Mouse (Mus musculus): ENCODE measurements around the gene Ap1g2. TPM values are rescaled to one million over a fixed set of nuclear protein-coding genes. Genes with fewer than 3 reads are reported as not detected.

The Ap1g2 gene
- total and polyA plus RNA-seq, 2 experiments from 2014 or later: 5.7 to 6.1 TPM

GRCm38 (mm10) chr14:55053708-55054190, 52.6 kb downstream of the Ap1g2 start:
- H3K9me3 ChIP-seq (ENCODE audit: low read length): no peaks in the 10 kb centered on the region
- peak overlapping the region; percentile 33 for H3K4me3 ChIP-seq (ENCODE audit: low read length)
- 32% methylated on average over 17 of the region's 17 CpGs for WGBS
- no peaks in the 10 kb centered on the region for H3K36me3 ChIP-seq (ENCODE audit: insufficient read depth, low read length)
- DNase-seq (ENCODE audit: low spot score): peak; percentile 94
- peak overlapping the region; percentile 58 for H3K9ac ChIP-seq (replicated peaks; ENCODE audit: low read length)
- ATAC-seq: peak; percentile 89
- no peak for TF ChIP-seq CTCF (IDR thresholded peaks at IDR 0.05; ENCODE audit: low read depth)
- no peaks in the 10 kb centered on the region for H3K27me3 ChIP-seq (ENCODE audit: insufficient read depth, low read length)
- peak overlapping the region; percentile 97 for H3K27ac ChIP-seq
- H3K4me1 ChIP-seq (ENCODE audit: insufficient read depth, low read length): peaks cover 33% of the 10 kb centered on the region
- peak overlapping the region; percentile 58 for H3K4me2 ChIP-seq (ENCODE audit: low read depth, low read length)

- Histone ChIP-seq H3K4me3 (ENCODE audit: low read length) (peak overlapping the region; percentile 33; the same call in 1 of the 2 replicates), H3K9ac (replicated peaks; ENCODE audit: low read length) (peak overlapping the region; percentile 24; the same call in 1 of the 2 replicates), H3K27ac (peak overlapping the region; percentile 97), H3K36me3 (ENCODE audit: insufficient read depth, low read length) (no peaks in the 10 kb centered on the region), H3K9me3 (ENCODE audit: low read length) (no peaks in the 10 kb centered on the region), H3K4me1 (ENCODE audit: insufficient read depth, low read length) (peaks cover 33% of the 10 kb centered on the region), H3K27me3 (ENCODE audit: insufficient read depth, low read length) (no peaks in the 10 kb centered on the region), H3K4me2 (ENCODE audit: low read depth, low read length) (peak overlapping the region; percentile 58)
- TF ChIP-seq CTCF (IDR thresholded peaks at IDR 0.05; ENCODE audit: low read depth): no peak
- no peak for ATAC-seq
- DNase-seq (ENCODE audit: low spot score): peak; percentile 71
- WGBS: 24% methylated on average over 4 of the region's 4 CpGs
Measured at GRCm38 (mm10) chr14:55053050-55053449, 53.3 kb downstream of the Ap1g2 start.

- no peaks in the 10 kb centered on the region for H3K36me3 ChIP-seq (ENCODE audit: insufficient read depth, low read length)
- H3K4me1 ChIP-seq (ENCODE audit: insufficient read depth, low read length): peaks cover 31% of the 10 kb centered on the region
- H3K27me3 ChIP-seq (ENCODE audit: insufficient read depth, low read length): no peaks in the 10 kb centered on the region
- no peak for TF ChIP-seq CTCF (IDR thresholded peaks at IDR 0.05; ENCODE audit: low read depth)
- ATAC-seq: peak; percentile 30
- WGBS: 5% methylated on average over 9 of the region's 9 CpGs
- H3K9ac ChIP-seq (replicated peaks; ENCODE audit: low read length): peak overlapping the region; percentile 24; the same call in 1 of the 2 replicates
- no peaks in the 10 kb centered on the region for H3K9me3 ChIP-seq (ENCODE audit: low read length)
- DNase-seq (ENCODE audit: low spot score): peak; percentile 94
- peak overlapping the region; percentile 58 for H3K4me2 ChIP-seq (ENCODE audit: low read depth, low read length)
- 0 out of 2 replicates have a peak overlapping the region, but pooled peaks have one; percentile 2 for H3K4me3 ChIP-seq (ENCODE audit: low read length)
- peak overlapping the region; percentile 97 for H3K27ac ChIP-seq
Measured at GRCm38 (mm10) chr14:55052496-55052895, 53.9 kb downstream of the Ap1g2 start.

Other genes starting within 250 kb of the Ap1g2 start
- gene Homez, start 235.6 kb downstream of the Ap1g2 start, total RNA-seq (2014; rRNA removed): 7.8 and 9.6 TPM in 2 replicates
- gene Homez, start 235.6 kb downstream of the Ap1g2 start, polyA plus RNA-seq (2015; fragmentation: Nextera tagmentation; extraction: Ambion mirVana): 9.0 and 9.3 TPM in 2 replicates
- gene Ppp1r3e, start 229.0 kb downstream of the Ap1g2 start, total RNA-seq (2014; rRNA removed): 21.3 and 26.5 TPM in 2 replicates
- 4.0 and 5.1 TPM in 2 replicates for gene Ppp1r3e, start 229.0 kb downstream of the Ap1g2 start, polyA plus RNA-seq (2015; fragmentation: Nextera tagmentation; extraction: Ambion mirVana)
- gene Bcl2l2, start 223.2 kb downstream of the Ap1g2 start, total RNA-seq (2014; rRNA removed): 28.4 and 37.1 TPM in 2 replicates
- 4.3 and 4.6 TPM in 2 replicates for gene Bcl2l2, start 223.2 kb downstream of the Ap1g2 start, polyA plus RNA-seq (2015; fragmentation: Nextera tagmentation; extraction: Ambion mirVana)
- gene Gm20521, start 223.2 kb downstream of the Ap1g2 start, total RNA-seq (2014; rRNA removed): 3.0 and 6.8 TPM in 2 replicates
- gene Gm20521, start 223.2 kb downstream of the Ap1g2 start, polyA plus RNA-seq (2015; fragmentation: Nextera tagmentation; extraction: Ambion mirVana): 1.3 and 1.9 TPM in 2 replicates
- gene Pabpn1, start 214.1 kb downstream of the Ap1g2 start, total RNA-seq (2014; rRNA removed): 88.1 and 109 TPM in 2 replicates
- 145 and 154 TPM in 2 replicates for gene Pabpn1, start 214.1 kb downstream of the Ap1g2 start, polyA plus RNA-seq (2015; fragmentation: Nextera tagmentation; extraction: Ambion mirVana)
- 605 and 606 TPM in 2 replicates for gene Slc22a17, start 193.5 kb downstream of the Ap1g2 start, total RNA-seq (2014; rRNA removed)
- 349 and 369 TPM in 2 replicates for gene Slc22a17, start 193.5 kb downstream of the Ap1g2 start, polyA plus RNA-seq (2015; fragmentation: Nextera tagmentation; extraction: Ambion mirVana)
- 38.0 and 43.1 TPM in 2 replicates for gene Efs, start 180.5 kb downstream of the Ap1g2 start, total RNA-seq (2014; rRNA removed)
- gene Efs, start 180.5 kb downstream of the Ap1g2 start, polyA plus RNA-seq (2015; fragmentation: Nextera tagmentation; extraction: Ambion mirVana): 12.9 and 13.8 TPM in 2 replicates
- not detected in 2 replicates for gene Il25, start 173.9 kb downstream of the Ap1g2 start, total RNA-seq (2014; rRNA removed)
- gene Il25, start 173.9 kb downstream of the Ap1g2 start, polyA plus RNA-seq (2015; fragmentation: Nextera tagmentation; extraction: Ambion mirVana): 0.95 and 1.2 TPM in 2 replicates
- 62.6 and 74.1 TPM in 2 replicates for gene Cmtm5, start 170.3 kb downstream of the Ap1g2 start, total RNA-seq (2014; rRNA removed)
- 44.8 and 52.1 TPM in 2 replicates for gene Cmtm5, start 170.3 kb downstream of the Ap1g2 start, polyA plus RNA-seq (2015; fragmentation: Nextera tagmentation; extraction: Ambion mirVana)
- 0.21 and 0.32 TPM in 2 replicates for gene Myh6, start 139.7 kb downstream of the Ap1g2 start, total RNA-seq (2014; rRNA removed)
- gene Myh6, start 139.7 kb downstream of the Ap1g2 start, polyA plus RNA-seq (2015; fragmentation: Nextera tagmentation; extraction: Ambion mirVana): 1.1 and 1.4 TPM in 2 replicates
- gene Gm17428, start 129.7 kb downstream of the Ap1g2 start, total RNA-seq (2014; rRNA removed): not detected in 2 replicates
- gene Gm17428, start 129.7 kb downstream of the Ap1g2 start, polyA plus RNA-seq (2015; fragmentation: Nextera tagmentation; extraction: Ambion mirVana): not detected in 2 replicates
- 1.3 and 2.0 TPM in 2 replicates for gene Myh7, start 112.0 kb downstream of the Ap1g2 start, total RNA-seq (2014; rRNA removed)
- 6.5 and 8.6 TPM in 2 replicates for gene Myh7, start 112.0 kb downstream of the Ap1g2 start, polyA plus RNA-seq (2015; fragmentation: Nextera tagmentation; extraction: Ambion mirVana)
- gene Ngdn, start 91.1 kb downstream of the Ap1g2 start, total RNA-seq (2014; rRNA removed): 16.6 and 25.4 TPM in 2 replicates
- gene Ngdn, start 91.1 kb downstream of the Ap1g2 start, polyA plus RNA-seq (2015; fragmentation: Nextera tagmentation; extraction: Ambion mirVana): 53.2 and 55.2 TPM in 2 replicates
- 10.7 and 10.9 TPM in 2 replicates for gene Zfhx2, start 14.3 kb downstream of the Ap1g2 start, total RNA-seq (2014; rRNA removed)
- 8.1 and 8.4 TPM in 2 replicates for gene Zfhx2, start 14.3 kb downstream of the Ap1g2 start, polyA plus RNA-seq (2015; fragmentation: Nextera tagmentation; extraction: Ambion mirVana)
- 37.7 and 44.1 TPM in 2 replicates for gene Thtpa, start 11.8 kb downstream of the Ap1g2 start, total RNA-seq (2014; rRNA removed)
- 31.8 and 32.8 TPM in 2 replicates for gene Thtpa, start 11.8 kb downstream of the Ap1g2 start, polyA plus RNA-seq (2015; fragmentation: Nextera tagmentation; extraction: Ambion mirVana)
- 124 and 126 TPM in 2 replicates for gene Jph4, start 10.3 kb upstream of the Ap1g2 start, total RNA-seq (2014; rRNA removed)
- gene Jph4, start 10.3 kb upstream of the Ap1g2 start, polyA plus RNA-seq (2015; fragmentation: Nextera tagmentation; extraction: Ambion mirVana): 28.3 and 29.4 TPM in 2 replicates
- 1.7 TPM in 1 of 2 replicates, not detected in the other for gene Dhrs2, start 115.4 kb upstream of the Ap1g2 start, total RNA-seq (2014; rRNA removed)
- gene Dhrs2, start 115.4 kb upstream of the Ap1g2 start, polyA plus RNA-seq (2015; fragmentation: Nextera tagmentation; extraction: Ambion mirVana): 1.6 and 2.0 TPM in 2 replicates